Mouse (Mus musculus) intestine, postnatal 0 days (tissue): Measurements from ENCODE around the gene Stom. TPM values are rescaled to one million over a fixed set of nuclear protein-coding genes. Genes with fewer than 3 reads are reported as not detected.
A peak's percentile ranks its signal among the peaks of the same experiment; 100 is the strongest.

ENCODE experiments used
- ATAC-seq: fragments of 200-750 bp; cut with Nextera tagmentation; 2 replicates; pipeline ENCODE4 v1.8.0; 2017; ENCODE audit warnings: mild to moderate bottlenecking, moderate TSS enrichment, moderate library complexity
- H3K27ac ChIP-seq: fragments of 300-500 bp; sonication (generic); 2 replicates; pipeline ENCODE4 v1.5.1; 2014; ENCODE audit warnings: mild to moderate bottlenecking, low read depth, low read length, moderate library complexity
- H3K27me3 ChIP-seq: fragments of 300-500 bp; sonication (generic); replicated peaks from 2 replicates; pipeline ENCODE4 v1.6.1; 2014; ENCODE audit warnings: low read length, mixed read lengths; ENCODE audit not compliant: control insufficient read depth, insufficient read depth
- H3K36me3 ChIP-seq: fragments of 300-500 bp; sonication (generic); 2 replicates; pipeline ENCODE4 v1.6.1; 2014; ENCODE audit warnings: mild to moderate bottlenecking, moderate library complexity; ENCODE audit not compliant: control insufficient read depth, insufficient read depth
- H3K4me1 ChIP-seq: fragments of 300-500 bp; sonication (generic); replicated peaks from 2 replicates; pipeline ENCODE4 v1.6.1; 2014; ENCODE audit warnings: antibody characterized with exemption, low read length, mixed read lengths; ENCODE audit not compliant: control insufficient read depth, insufficient read depth
- H3K4me2 ChIP-seq: fragments of 300-500 bp; sonication (generic); replicated peaks from 2 replicates; pipeline ENCODE4 v1.6.1; 2014; ENCODE audit warnings: low read depth, mild to moderate bottlenecking, moderate library complexity
- H3K4me3 ChIP-seq: fragments of 300-500 bp; sonication (generic); 2 replicates; pipeline ENCODE4 v1.5.1; 2014; ENCODE audit warnings: low read depth, low read length
- H3K9ac ChIP-seq: fragments of 300-500 bp; sonication (generic); 2 replicates; pipeline ENCODE4 v1.6.1; 2014; ENCODE audit warnings: mild to moderate bottlenecking, low read depth, low read length
- H3K9me3 ChIP-seq: fragments of 300-500 bp; sonication (generic); 2 replicates; pipeline ENCODE4 v1.6.1; 2016; ENCODE audit warnings: mixed run types; ENCODE audit not compliant: control insufficient read depth
- CTCF ChIP-seq: sonication (generic); IDR thresholded peaks from 2 replicates; pipeline ENCODE4 v1.5.1; 2016; ENCODE audit warnings: low read depth, mild to moderate bottlenecking, control low read depth, antibody characterized with exemption, moderate library complexity
- WGBS: fragments of 180-500 bp; shearing (Covaris S2); extraction: QIAGEN DNeasy Blood & Tissue Kit; methylation state at CpG from one replicate; pipeline ENCODE4 v1.1.7; 2014; 5-methylcytosine and 5-hydroxymethylcytosine counted together
- polyA plus RNA-seq: library from polyadenylated mRNA; unstranded; fragments of >200 nt; fragmentation: Nextera tagmentation; extraction: Ambion mirVana; gene quantifications from 2 replicates; pipeline ENCODE4 v1.2.1, GENCODE M21; 2015

The Stom gene
- polyA plus RNA-seq, 1 experiment from 2014 or later, result 45.6 TPM

- no peak for ATAC-seq
- Histone ChIP-seq H3K4me3 (no peak overlapping the region), H3K36me3 (peaks cover 22% of the 10 kb centered on the region; the same call in 1 of the 2 replicates), H3K27ac (no peak overlapping the region), H3K9me3 (no peaks in the 10 kb centered on the region), H3K4me2 (no peak overlapping the region), H3K9ac (no peak overlapping the region), H3K27me3 (no peaks in the 10 kb centered on the region), H3K4me1 (peaks cover 6% of the 10 kb centered on the region; the same call in 1 of the 2 replicates)
- no peak for TF ChIP-seq CTCF
- 79% methylated on average over 4 of the region's 4 CpGs for whole genome bisulfite sequencing
Measured at GRCm38 (mm10) chr2:35283997-35284396, 52.8 kb downstream of the Stom start.

- Histone ChIP-seq H3K27ac (peak overlapping the region; percentile 35; the same call in 1 of the 2 replicates), H3K27me3 (no peaks in the 10 kb centered on the region), H3K4me1 (peaks cover 9% of the 10 kb centered on the region; the same call in 1 of the 2 replicates), H3K9me3 (no peaks in the 10 kb centered on the region), H3K4me2 (peak overlapping the region; percentile 76), H3K9ac (peak overlapping the region; percentile 37; the same call in 1 of the 2 replicates), H3K36me3 (peaks cover 21% of the 10 kb centered on the region; the same call in 1 of the 2 replicates), H3K4me3 (peak overlapping the region; percentile 41)
- no peak for TF ChIP-seq CTCF
- WGBS, result 3% methylated on average over 32 of the region's 32 CpGs
- peak; percentile 69 for ATAC-seq
Measured at GRCm38 (mm10) chr2:35282214-35282613, 54.6 kb downstream of the Stom start.

- no peak for TF ChIP-seq CTCF
- WGBS, result 56% methylated on average over 3 of the region's 3 CpGs
- no peaks in the 10 kb centered on the region for H3K9me3 ChIP-seq
Measured at GRCm38 (mm10) chr2:35280001-35280400, 56.8 kb downstream of the Stom start.

DNA sequence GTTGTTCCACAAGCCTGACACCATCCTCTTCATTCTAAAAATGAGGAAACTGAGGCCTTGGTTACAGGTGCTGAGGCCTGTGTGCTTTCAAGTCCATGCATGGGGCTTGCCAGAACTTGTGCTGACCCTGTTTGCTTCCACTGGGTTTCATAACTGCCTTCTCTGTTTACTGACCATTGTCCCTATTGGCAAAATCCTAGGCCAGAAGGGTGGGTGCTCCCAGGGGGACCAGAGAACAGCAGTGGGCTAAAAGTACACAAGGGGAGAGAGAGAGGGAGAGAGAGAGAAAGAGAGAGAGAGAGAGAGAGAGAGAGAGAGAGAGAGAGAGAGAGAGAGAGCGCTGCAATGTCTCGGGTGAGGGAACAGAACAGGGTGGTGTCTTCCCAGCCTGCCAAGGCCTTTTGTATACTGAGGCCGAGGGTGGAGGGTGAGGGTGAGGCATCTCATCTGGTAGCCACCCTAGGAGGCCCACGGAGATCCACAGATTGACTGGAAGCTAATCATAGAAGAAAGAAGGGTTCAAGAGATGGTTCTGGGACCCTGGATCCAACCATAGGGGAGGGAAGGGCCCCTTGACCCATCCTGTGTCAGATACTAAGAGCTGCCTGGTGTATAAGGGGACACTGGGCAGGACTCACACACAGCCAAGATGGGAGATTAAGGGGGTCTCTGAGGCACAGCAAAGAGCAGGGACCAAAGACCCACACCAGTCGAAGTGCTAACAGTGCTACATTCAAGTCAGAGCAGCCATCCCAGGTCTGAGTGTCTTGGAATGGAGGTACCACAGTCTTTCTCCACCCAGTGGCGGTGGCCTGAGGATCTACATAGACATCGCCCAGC, 58.2 kb downstream of the Stom start:
- ATAC-seq, result no peak
- Histone ChIP-seq H3K4me1 (peaks cover 11% of the 10 kb centered on the region; the same call in 1 of the 2 replicates), H3K27me3 (no peaks in the 10 kb centered on the region), H3K9me3 (no peaks in the 10 kb centered on the region), H3K36me3 (peaks cover 3% of the 10 kb centered on the region; the same call in 1 of the 2 replicates), H3K4me2 (no peak overlapping the region), H3K27ac (no peak overlapping the region), H3K9ac (no peak overlapping the region), H3K4me3 (no peak overlapping the region)
- no peak for TF ChIP-seq CTCF
- WGBS, result 81% methylated on average over 7 of the region's 7 CpGs

More at GRCm38 (mm10) chr2:35280001-35280400, 56.8 kb downstream of the Stom start:
- no peak overlapping the region for H3K27ac ChIP-seq
- no peaks in the 10 kb centered on the region for H3K27me3 ChIP-seq
- H3K4me1 ChIP-seq, result peaks cover 11% of the 10 kb centered on the region; the same call in 1 of the 2 replicates
- H3K4me3 ChIP-seq, result no peak overlapping the region
- no peak overlapping the region for H3K4me2 ChIP-seq
- H3K36me3 ChIP-seq, result 0 out of 2 replicates have a peak, but pooled peaks cover under 1% of the 10 kb centered on the region
- no peak overlapping the region for H3K9ac ChIP-seq
- no peak for ATAC-seq

DNA sequence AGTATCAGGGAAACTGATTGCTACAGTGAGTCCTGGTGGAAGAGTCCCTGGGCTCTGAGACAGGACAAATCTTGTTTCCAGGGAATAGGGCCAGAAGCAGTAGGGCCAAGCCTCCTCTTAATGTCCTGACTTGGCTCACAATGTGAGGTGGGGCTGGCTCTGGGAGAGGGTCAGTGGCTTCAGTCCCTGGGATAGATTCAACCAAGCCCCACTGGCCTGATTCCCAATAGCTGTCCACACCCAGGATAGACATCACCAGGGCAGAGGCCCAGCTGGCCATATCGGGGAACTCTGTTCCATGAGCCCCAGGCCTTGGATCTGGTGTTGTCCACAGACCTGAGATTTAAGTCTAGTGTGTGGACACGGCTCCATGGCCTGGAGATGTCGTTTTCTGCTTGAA, 59.1 kb downstream of the Stom start:
- 78% methylated on average over 3 of the region's 3 CpGs for WGBS

DNA sequence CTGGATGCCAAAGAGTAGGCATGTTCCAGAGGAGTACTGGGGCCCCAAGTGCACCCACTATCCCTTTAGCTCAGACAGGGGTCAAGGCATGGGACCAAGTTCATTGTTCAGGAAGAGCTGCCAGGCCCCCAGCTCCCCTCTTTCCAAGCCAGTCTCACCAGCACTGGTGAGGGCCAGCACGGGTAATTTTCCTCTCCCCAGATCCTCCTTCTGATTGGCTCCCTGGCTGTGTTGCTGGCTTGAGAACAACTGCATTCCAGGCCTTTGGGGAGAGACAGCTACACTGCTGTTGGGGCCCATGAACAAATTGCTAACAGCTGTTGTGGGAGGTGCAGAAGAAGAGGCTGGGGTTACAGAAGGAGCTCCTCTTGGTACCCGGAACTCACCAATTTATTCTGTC, 63.2 kb downstream of the Stom start:
- peak overlapping the region; percentile 54 for H3K27ac ChIP-seq
- peaks cover 3% of the 10 kb centered on the region; the same call in 1 of the 2 replicates for H3K36me3 ChIP-seq
- no peak overlapping the region for H3K9ac ChIP-seq
- H3K27me3 ChIP-seq, result no peaks in the 10 kb centered on the region
- H3K9me3 ChIP-seq, result no peaks in the 10 kb centered on the region
- no peak for ATAC-seq
- no peak overlapping the region for H3K4me3 ChIP-seq
- 25% methylated on average over 2 of the region's 2 CpGs for WGBS
- TF ChIP-seq CTCF, result no peak
- H3K4me2 ChIP-seq, result 0 out of 2 replicates have a peak overlapping the region, but pooled peaks have one; percentile 3
- H3K4me1 ChIP-seq, result 0 out of 2 replicates have a peak, but pooled peaks cover 9% of the 10 kb centered on the region

More for the DNA sequence above, 59.1 kb downstream of the Stom start:
- Histone ChIP-seq H3K4me1 (0 out of 2 replicates have a peak, but pooled peaks cover 8% of the 10 kb centered on the region), H3K27ac (no peak overlapping the region), H3K9me3 (no peaks in the 10 kb centered on the region), H3K9ac (no peak overlapping the region), H3K4me2 (no peak overlapping the region), H3K27me3 (no peaks in the 10 kb centered on the region), H3K36me3 (peaks cover 3% of the 10 kb centered on the region; the same call in 1 of the 2 replicates), H3K4me3 (no peak overlapping the region)
- no peak for TF ChIP-seq CTCF
- no peak for ATAC-seq
